Mouse (Mus musculus) gastrocnemius, adult 8-10 months (tissue): ENCODE measurements around the gene Atp6v0b. TPM values are rescaled to one million over a fixed set of nuclear protein-coding genes. Genes with fewer than 3 reads are reported as not detected.
A peak's percentile ranks its signal among the peaks of the same experiment; 100 is the strongest.

Experiments used
- DNase-seq, 2 experiments: peaks; one replicate each; pipeline ENCODE4 v3.0.0; 2022; ENCODE audit warnings: low spot score in 2 of 2
- total RNA-seq, 4 experiments: library from RNA; stranded (reverse); gene quantifications; 2 replicates each; pipeline ENCODE4 v1.2.4; 2022

The Atp6v0b gene
- total RNA-seq, 4 experiments from 2014 or later = 86.6 to 96.0 (median 94.8) TPM

DNA sequence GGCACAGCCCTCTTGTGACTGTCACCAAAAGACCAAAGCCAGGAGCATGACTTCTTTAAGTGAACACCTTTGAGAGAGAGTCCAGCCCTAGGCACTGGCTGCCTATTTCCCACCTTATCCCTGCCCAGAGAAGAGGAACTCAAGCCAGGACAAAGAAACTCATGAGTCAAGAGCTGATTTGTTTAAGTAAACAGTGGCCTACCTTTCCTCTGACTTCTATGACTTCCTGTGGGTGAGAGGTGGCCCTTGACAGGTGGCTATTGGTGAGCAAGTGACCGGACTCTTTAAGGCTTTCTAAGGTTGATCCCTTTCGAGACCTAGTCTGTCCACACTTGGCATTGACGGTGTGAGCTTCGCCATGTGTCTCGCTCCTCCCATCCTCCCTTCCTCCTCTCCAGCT lies 46.3 kb downstream of the Atp6v0b start:
- no peak for DNase-seq

GRCm38 (mm10) chr4:117839366-117839765 lies 47.8 kb downstream of the Atp6v0b start:
- DNase-seq = no peak

GRCm38 (mm10) chr4:117837271-117837670 lies 49.9 kb downstream of the Atp6v0b start:
- no peak for DNase-seq

DNA sequence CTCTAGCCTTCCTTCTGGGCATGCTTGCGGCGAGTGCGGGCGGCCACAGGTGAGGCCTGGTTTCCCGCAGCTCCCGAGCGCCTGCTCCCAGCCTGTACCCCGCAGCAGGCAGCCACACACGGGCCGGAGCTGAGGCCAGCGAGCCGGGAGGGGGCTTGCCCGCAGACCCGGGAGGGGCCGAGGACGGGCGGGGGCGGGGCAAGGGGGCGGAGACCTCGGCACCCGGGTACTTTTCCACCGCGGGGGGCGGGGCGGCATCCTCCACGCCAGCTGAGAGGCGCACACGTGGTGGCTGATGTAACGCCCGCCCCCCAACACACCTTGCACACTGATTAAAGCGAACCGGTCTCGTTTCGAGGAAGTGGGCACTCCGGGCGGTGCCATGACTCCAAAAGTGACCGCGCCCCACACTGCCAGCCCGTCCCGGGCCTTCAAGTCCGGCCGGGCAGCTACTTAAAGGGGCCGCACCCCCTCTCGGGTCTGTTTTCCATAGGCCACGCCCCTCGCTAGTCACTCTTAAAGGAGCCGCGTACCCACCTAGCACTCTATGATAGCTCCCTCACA lies 50.8 kb downstream of the Atp6v0b start:
- DNase-seq = peak; percentile 84 to 87

DNA sequence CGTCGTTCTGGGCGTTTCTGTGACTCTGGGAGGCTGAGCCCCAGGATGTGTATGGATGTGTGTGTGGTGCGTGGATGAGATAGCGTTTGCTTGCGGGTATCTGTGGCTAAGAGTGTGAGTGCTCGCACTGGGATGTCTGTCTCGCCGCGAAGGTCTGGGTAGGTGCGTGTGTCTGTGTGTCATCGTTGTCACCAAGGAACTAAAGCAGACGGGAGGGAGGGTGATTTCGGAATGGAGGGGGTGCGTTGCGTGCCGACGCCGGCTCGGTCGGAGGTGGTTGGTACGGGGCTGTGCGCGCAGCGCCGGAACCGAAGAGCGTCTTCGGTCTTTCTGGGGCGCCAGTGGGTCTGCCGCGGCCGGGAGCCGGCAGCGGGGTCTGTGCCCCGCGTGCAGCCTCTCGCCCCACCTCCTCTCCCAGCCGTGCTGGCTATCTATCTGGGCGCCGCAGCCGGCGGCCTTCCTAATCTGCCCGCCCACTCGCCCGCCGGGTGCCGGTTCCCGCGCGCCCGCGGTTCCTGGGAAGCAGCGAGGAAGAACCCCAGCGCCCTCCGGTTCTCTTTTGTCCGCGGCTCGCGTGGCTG lies 51.5 kb downstream of the Atp6v0b start:
- peak in 1 of 2 experiments; percentile 29 for DNase-seq

DNA sequence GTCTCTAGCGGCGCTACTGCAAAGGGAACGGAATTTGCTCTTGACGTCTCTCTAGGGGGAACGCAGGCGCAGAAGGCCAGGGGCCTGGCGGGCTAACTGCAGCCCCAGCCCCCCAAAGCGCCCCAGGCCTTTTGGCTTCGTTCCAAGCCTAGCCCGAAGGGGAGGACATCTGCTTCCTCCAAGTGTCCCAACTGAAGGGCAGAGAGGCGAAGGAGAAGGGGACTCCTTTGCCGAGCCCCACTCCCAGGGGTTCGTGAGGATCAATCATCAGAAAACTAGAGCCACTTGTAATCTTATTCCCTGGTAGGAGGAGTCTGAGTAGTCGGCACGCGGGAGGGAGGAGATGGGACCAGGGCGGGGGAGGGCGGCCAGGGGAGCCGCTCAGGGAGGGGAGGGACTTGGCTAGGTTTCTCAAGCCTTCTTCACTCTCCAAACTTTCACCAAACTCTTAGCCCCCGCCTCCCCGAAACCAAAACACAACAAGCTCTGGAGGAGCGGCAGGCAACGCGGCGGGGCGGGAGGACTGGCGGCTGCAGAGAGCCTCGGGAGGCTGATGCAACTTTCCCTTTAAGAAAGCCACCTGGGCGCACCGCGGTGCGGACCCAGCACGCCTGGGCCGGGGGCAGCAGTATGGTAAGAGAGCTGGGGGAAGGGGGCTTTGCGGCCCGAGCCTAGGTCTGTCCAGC lies 52.1 kb downstream of the Atp6v0b start:
- peak; percentile 51 to 68 for DNase-seq

- DNase-seq = no peak
Observed at GRCm38 (mm10) chr4:117834457-117834844, 52.7 kb downstream of the Atp6v0b start, which contains the start of gene Slc6a9. Gene Slc6a9 (plus strand): TSS chr4:117834506.

Other genes starting within 250 kb of the Atp6v0b start
- gene Dmap1, start 205.1 kb downstream of the Atp6v0b start, total RNA-seq = 10 to 100 TPM; 16.2 to 18.6 (median 16.5) TPM
- not detected for gene Gm12845, start 162.9 kb downstream of the Atp6v0b start, total RNA-seq
- gene Klf17, start 121.7 kb downstream of the Atp6v0b start, total RNA-seq = not detected
- 10 to 100 TPM in 1 of 4 experiments, 1 to 10 TPM in 3; 6.3 to 12.0 (median 8.8) TPM for gene Slc6a9, start 52.8 kb downstream of the Atp6v0b start, total RNA-seq
- gene Ccdc24, start 14.8 kb downstream of the Atp6v0b start, total RNA-seq = under 1 TPM in 2 of 4 experiments, not detected in 2; 0.24 to 0.56 TPM
- 1 to 10 TPM; 1.7 to 3.5 (median 2.1) TPM for gene B4galt2, start 3.8 kb downstream of the Atp6v0b start, total RNA-seq
- 1 to 10 TPM; 1.7 to 3.1 (median 2.5) TPM for gene Dph2, start 4.7 kb upstream of the Atp6v0b start, total RNA-seq
- gene Ipo13, start 27.7 kb upstream of the Atp6v0b start, total RNA-seq = 100 to 1,000 TPM; 268 to 350 (median 281) TPM
- under 1 TPM in 2 of 4 experiments, not detected in 2; 0.15 to 0.27 TPM for gene Artn, start 42.4 kb upstream of the Atp6v0b start, total RNA-seq
- 10 to 100 TPM; 76.0 to 83.1 (median 80.6) TPM for gene St3gal3, start 247.6 kb upstream of the Atp6v0b start, total RNA-seq